Mouse (Mus musculus) heart, adult 11 months (tissue): ENCODE measurements at regions not wholly inside any gene's neighbourhood (a gene's known extent, or its start where the extent isn't known, plus 50 kb on each side); places are given as distances from the start of the nearest gene placed in this dataset.

Experiments used
- DNase-seq: peaks from one replicate; pipeline ENCODE4 v3.0.0; 2022

DNA sequence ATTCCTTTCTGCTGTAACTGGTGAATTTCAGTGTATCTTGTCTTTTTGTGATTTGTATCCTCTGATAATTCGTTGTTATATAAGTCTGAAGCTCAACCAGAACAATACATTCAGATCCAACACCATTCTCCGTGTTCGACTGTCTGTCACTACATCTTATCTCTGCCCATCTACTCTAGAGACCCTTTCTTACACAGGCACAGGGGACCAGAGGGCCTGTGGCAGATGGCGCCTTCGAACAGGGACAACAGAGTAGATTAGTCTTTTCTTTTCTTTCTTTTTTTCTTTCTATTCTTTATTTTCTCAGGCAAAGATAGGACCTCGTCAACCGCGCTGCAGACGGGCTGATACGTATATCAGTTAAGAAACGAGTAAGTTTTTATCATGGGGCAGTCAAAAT, 215.3 kb downstream of the Gm21294 start:
- DNase-seq: peak; percentile 89
